Mouse (Mus musculus): ENCODE results near the gene Zfp580.
A peak's percentile ranks its signal among the peaks of the same experiment; 100 is the strongest.
"Not testable (repeated sequence)": the region's sequence is repeated elsewhere in the genome, so short reads cannot be mapped to it uniquely, and the experiment has no call there.

The Zfp580 gene

DNA sequence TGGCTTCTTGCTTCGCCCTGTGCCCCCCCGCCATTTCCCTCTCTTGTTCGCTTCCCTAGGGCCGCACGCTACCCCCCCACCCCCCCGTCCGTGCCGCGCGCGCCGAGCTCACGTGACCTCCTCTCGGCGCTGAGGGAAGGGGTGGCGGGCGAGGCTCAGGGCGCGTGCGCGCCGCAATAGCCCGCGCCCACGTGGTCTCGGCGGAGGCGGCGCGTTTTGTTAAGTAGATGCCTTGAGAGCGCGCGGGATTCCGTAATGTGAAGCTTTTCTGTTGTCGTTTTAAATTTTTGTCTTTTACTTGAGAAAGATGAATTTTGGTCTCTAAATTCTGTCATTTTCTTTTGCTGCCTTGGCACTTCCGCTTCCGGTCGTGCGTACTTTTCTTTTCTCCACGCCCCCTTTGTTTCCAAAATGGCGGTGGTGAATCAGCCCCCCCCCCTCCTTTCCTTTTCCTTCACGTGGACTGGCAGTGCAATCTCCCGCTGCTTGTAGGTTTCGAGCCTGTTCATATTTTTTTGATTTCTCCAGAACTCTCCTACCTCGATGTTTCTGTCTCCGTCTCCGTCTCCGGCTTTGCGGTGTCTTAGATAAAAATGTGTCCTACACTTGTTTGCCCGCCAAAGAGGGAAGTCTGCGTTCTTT lies 11.1 kb downstream of the Zfp580 start:
- peak; percentile 76 for DNase-seq (ENCODE audit: extremely low read depth, low read depth)

GRCm38 (mm10) chr7:5064886-5065285 lies 13.5 kb downstream of the Zfp580 start:
- DNase-seq (ENCODE audit: extremely low read depth, low read depth) = no peak

- no peak for DNase-seq (ENCODE audit: extremely low read depth, low read depth)
These were observed 22.2 kb downstream of the Zfp580 start for GRCm38 (mm10) chr7:5073586-5073985.

DNA sequence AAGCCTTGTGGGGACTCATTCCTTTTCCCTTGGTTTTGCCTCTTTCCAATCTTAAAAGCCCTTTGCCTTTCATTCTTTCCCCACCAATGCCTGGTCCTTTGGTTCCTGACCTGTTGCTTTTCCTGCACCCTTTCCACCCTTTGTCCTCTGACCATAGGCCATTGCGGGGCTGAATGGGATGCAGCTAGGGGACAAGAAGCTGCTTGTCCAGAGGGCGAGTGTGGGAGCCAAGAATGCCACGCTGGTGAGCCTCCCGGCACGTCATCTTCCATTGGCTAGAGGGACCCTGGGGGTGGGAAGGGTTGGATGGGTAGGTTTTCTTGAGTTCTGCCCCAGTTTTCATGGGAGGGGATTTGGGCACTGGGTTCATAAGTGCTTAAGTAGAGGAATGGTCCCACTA lies 23.6 kb downstream of the Zfp580 start:
- DNase-seq (ENCODE audit: extremely low read depth, low read depth) = no peak

DNA sequence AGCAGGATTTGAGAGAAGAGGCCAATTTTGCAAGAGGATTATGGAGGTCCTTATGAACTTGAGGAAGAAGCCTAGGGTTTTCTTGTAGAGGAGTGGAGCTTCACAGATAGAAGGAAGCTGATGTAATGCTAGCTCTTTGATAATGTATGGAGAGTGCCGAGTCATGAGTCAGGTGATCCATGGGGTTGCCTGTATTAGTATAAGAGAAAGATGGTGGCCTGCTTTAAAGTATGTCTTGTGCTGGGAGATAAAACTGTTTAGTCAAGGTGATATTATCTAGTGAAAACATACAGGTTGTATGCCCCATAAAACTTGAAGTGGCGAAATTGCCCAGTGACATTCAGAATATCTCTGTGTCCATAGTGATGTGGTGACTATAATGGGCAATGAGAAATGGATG lies 25.6 kb downstream of the Zfp580 start:
- DNase-seq (ENCODE audit: extremely low read depth, low read depth) = no peak

GRCm38 (mm10) chr7:5079365-5080009 lies 28.1 kb downstream of the Zfp580 start:
- not testable (repeated sequence) for DNase-seq (ENCODE audit: extremely low read depth, low read depth)

- peak; percentile 81 for DNase-seq (ENCODE audit: extremely low read depth, low read depth)
These were observed 28.8 kb downstream of the Zfp580 start, which contains the start of gene Epn1 for GRCm38 (mm10) chr7:5080010-5080751. TSS of gene Epn1 (plus strand) at chr7:5080235.

GRCm38 (mm10) chr7:5080815-5081214 lies 29.5 kb downstream of the Zfp580 start:
- DNase-seq (ENCODE audit: extremely low read depth, low read depth) = no peak

- no peak for DNase-seq (ENCODE audit: extremely low read depth, low read depth)
These were observed 29.9 kb downstream of the Zfp580 start for GRCm38 (mm10) chr7:5081241-5081640.

GRCm38 (mm10) chr7:5081939-5082338 lies 30.6 kb downstream of the Zfp580 start:
- no peak for DNase-seq (ENCODE audit: extremely low read depth, low read depth)

DNA sequence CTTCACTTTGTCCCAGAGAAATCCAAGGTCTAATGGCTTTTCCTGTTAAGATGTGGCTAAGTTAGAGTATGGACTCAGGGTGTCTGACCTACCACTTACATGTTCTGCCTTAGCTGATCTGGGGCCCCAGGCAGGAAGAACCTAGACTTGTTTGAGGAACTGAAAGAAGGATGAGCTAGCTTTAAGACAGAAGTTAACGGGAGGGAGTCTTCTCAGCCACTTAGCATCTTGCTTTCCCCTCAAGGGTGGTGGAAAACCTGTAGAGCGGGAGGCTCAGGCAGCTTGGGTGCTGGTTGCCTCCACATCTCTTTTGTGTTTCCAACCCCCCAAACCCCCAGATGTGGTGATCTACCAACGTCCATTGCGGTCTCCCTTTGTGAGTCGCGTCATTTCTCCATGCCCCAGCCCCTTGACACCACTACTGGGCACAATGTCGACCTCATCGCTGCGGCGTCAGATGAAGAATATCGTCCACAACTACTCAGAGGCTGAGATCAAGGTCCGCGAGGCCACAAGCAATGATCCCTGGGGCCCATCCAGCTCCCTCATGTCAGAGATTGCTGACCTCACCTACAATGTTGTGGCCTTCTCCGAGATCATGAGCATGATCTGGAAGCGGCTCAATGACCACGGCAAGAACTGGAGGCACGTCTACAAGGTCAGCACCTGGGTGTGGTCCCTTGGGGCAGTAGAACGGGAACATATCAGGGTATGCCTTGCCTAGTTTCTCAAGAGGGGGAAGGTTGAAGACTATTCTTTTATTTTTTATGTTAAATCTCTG lies 32.2 kb downstream of the Zfp580 start:
- DNase-seq (ENCODE audit: extremely low read depth, low read depth) = no peak

GRCm38 (mm10) chr7:5085512-5085911 lies 34.2 kb downstream of the Zfp580 start:
- DNase-seq (ENCODE audit: extremely low read depth, low read depth) = no peak

DNA sequence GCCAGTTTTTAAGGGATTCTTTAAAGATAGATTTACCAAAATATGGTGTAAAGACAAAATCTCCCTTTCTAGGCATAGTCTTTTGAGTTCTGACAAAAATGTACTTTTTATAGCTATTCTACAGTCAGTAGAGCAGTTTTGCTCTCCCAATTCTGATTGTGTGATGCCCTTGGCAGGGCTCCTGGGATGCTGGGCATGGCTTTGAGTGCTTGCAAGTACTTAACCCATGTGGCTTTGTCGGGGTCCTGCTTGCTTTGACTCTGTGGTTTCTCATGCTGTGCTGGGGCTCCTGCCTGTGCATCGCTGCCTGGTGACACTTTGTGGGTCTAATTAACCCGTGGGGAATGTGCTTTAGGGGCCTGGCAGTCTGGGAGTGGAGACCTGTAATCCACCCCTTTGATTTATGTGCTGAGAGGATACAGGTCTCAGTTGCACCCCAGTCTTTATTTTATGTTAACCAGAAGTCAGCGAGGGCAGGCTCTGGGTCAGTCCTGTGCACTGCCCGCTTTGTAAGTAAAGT lies 35.6 kb downstream of the Zfp580 start:
- no peak for DNase-seq (ENCODE audit: extremely low read depth, low read depth)

DNA sequence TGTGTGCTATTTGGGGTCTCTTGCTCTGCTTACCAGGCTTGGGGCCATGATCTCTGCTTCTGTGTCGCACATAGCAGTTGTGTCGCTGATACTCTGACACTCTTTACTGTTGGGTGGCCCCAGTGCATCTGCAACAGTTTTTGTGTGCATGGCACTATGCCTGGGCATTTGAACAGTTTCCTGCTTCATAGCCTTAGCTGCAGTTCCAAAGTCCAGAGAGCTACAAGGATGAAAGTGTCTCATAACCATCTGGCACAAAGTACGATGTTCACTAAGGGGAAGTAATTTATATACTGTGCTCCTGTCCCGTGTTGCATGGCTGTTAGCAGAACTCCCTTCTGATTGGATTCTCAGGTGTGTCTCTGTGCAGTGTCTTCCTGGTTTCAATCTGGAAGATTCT lies 36.5 kb downstream of the Zfp580 start:
- DNase-seq (ENCODE audit: extremely low read depth, low read depth) = no peak

GRCm38 (mm10) chr7:5089853-5090252 lies 38.5 kb downstream of the Zfp580 start:
- no peak for DNase-seq (ENCODE audit: extremely low read depth, low read depth)

DNA sequence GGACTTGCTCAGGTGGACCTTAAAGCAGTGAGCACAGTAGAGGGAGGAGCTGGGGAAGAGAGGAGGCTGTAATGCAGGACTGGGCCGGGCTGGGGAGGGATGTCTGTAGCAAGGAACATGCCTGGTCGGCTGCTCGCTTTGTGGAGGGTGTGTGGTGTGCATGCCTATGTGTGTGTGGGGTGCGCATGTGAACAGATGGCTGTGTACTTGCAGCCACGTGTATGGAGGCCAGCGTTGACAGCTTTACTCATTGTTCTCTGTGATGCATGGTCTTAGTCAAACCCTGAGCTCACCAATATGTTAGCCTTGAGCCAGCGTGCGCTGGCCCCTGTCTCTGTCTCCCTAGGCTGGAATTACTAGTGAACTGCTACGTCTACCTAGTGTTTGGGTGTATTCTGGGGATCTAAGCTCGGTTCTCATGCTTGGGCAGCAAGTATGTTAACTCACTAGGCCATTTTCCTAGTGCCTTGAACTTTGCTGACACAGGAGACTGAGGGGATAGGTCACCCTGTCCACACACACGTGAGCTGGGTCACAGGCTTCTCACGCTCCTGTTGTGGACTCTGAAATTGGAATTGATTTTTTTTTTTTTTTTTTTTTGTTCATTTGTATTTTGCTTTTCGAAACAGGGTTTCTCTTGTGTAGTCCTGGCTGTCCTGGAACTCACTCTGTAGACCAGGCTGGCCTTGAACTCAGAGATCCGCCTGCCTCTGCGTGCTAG lies 39.8 kb downstream of the Zfp580 start:
- DNase-seq (ENCODE audit: extremely low read depth, low read depth) = no peak

GRCm38 (mm10) chr7:5092381-5092780 lies 41.0 kb downstream of the Zfp580 start:
- no peak for DNase-seq (ENCODE audit: extremely low read depth, low read depth)

DNA sequence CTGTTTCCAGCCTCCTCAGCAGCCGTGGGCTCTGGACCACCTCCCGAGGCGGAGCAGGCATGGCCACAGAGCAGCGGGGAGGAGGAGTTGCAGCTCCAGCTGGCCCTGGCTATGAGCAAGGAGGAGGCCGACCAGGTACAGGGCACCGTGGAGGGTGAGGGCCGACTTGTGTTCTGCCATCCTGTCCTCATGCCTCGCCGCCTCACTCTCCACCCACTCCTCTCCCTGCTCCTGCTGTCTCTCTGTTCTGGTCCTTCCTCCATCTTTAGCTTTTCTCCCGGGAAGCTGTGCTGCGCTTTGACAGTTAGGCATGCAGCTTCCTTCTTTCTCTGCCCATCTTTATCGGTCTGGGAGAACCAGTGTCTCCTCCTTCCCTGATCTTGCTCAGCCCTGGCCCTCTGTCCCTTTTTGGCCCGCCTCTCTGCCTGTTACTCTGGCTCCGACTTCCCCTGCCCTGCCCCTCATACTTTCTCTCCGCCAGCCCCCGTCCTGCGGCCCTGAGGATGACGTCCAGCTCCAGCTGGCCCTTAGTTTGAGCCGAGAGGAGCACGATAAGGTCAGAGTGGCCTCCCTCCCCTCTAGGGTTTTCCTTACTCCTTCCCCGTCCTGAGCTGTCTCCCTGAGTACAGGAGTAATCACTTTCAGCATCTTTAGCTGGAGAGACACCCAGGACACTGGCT lies 41.6 kb downstream of the Zfp580 start:
- no peak for DNase-seq (ENCODE audit: extremely low read depth, low read depth)

DNA sequence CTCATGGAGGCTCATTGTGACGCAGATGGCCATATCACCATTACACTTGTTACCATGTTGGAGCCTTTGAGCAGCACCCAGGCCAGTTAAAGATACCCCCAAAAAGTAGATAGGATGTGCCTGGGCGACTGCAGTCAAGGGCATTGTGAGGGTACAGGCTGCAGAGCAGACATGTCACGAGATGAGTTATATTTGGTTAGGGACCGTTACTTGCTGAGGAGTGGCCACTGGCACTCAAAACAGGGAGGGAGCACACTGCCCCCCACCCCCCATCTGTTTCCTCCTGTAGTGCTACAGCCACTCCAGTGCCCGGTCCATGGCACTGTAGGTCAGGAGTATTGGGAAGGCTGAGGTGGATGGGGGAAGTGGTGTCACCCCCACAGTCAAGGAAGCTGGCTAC lies 47.4 kb downstream of the Zfp580 start:
- DNase-seq (ENCODE audit: extremely low read depth, low read depth) = no peak

- no peak for DNase-seq (ENCODE audit: extremely low read depth, low read depth)
These were observed 48.5 kb downstream of the Zfp580 start for GRCm38 (mm10) chr7:5099796-5100195.
